Mouse (Mus musculus) C2C12 (cell line): ENCODE measurements around the gene Pik3c2g. TPM values are rescaled to one million over a fixed set of nuclear protein-coding genes. Genes with fewer than 3 reads are reported as not detected.

ENCODE experiments used
- H3K27me3 ChIP-seq: one replicate; pipeline ENCODE4 v1.6.1; 2011; ENCODE audit not compliant: control insufficient read depth, insufficient read depth, insufficient read length
- H3K36me3 ChIP-seq: one replicate; pipeline ENCODE4 v1.6.1; 2011; ENCODE audit not compliant: control insufficient read depth, insufficient read depth
- H3K4me3 ChIP-seq: one replicate; pipeline ENCODE4 v1.5.1; 2011; ENCODE audit warnings: mild to moderate bottlenecking, control low read depth; ENCODE audit not compliant: poor library complexity, insufficient read depth, severe bottlenecking
- H3K79me2 ChIP-seq: one replicate; pipeline ENCODE4 v1.6.1; 2011; ENCODE audit not compliant: control insufficient read depth, insufficient read depth
- H3K79me3 ChIP-seq: one replicate; pipeline ENCODE4 v1.6.1; 2011; ENCODE audit warnings: low read depth, control low read depth
- H3ac ChIP-seq: one replicate; pipeline ENCODE3; 2011; ENCODE audit warnings: low read depth; ENCODE audit not compliant: control insufficient read depth, insufficient read length
- CEBPB ChIP-seq: IDR thresholded peaks from one replicate; pipeline ENCODE4 v1.6.1; 2011; ENCODE audit warnings: low read depth, mild to moderate bottlenecking, control low read depth, moderate library complexity
- CTCF ChIP-seq: IDR thresholded peaks from one replicate; pipeline ENCODE4 v1.5.1; 2011; ENCODE audit not compliant: control insufficient read depth, insufficient read depth, insufficient read length
- FOSL1 ChIP-seq: IDR thresholded peaks from one replicate; pipeline ENCODE4 v1.8.0; 2011; ENCODE audit warnings: mild to moderate bottlenecking, low read length; ENCODE audit not compliant: poor library complexity, insufficient read depth, severe bottlenecking
- MAX ChIP-seq: IDR thresholded peaks from one replicate; pipeline ENCODE4 v1.6.1; 2011; ENCODE audit warnings: mild to moderate bottlenecking, control low read depth
- MYOD1 ChIP-seq: IDR thresholded peaks from one replicate; pipeline ENCODE4 v1.6.1; 2011; ENCODE audit warnings: low read depth; ENCODE audit not compliant: control insufficient read depth, insufficient read length
- MYOG ChIP-seq: IDR thresholded peaks from one replicate; pipeline ENCODE4 v1.6.1; 2011; ENCODE audit not compliant: control insufficient read depth, insufficient read length; ENCODE audit errors: extremely low read depth
- USF1 ChIP-seq: IDR thresholded peaks from one replicate; pipeline ENCODE4 v1.6.1; 2011; ENCODE audit warnings: low read depth, mild to moderate bottlenecking, control low read depth, moderate library complexity
- polyA plus RNA-seq: library from polyadenylated mRNA; unstranded; fragments of >200 nt; fragmentation: generic; extraction: Trizol; gene quantifications from one replicate; pipeline ENCODE4 v1.2.1, GENCODE M21; 2012; ENCODE audit warnings: missing spikeins

The Pik3c2g gene
- polyA plus RNA-seq, 1 experiment, result not detected

GRCm38 (mm10) chr6:139963775-139964174 lies 376.8 kb downstream of the Pik3c2g start:
- no peak overlapping the region for H3K4me3 ChIP-seq
- no peaks in the 10 kb centered on the region for H3K79me2 ChIP-seq
- no peaks in the 10 kb centered on the region for H3K36me3 ChIP-seq
- no peaks in the 10 kb centered on the region for H3K79me3 ChIP-seq
- TF ChIP-seq CTCF, result no peak
- TF ChIP-seq CEBPB, result no peak
- no peak for TF ChIP-seq MYOG
- no peak for TF ChIP-seq MYOD1
- TF ChIP-seq FOSL1, result no peak
- no peak for TF ChIP-seq MAX
- TF ChIP-seq USF1, result no peak
- no peaks in the 10 kb centered on the region for H3K27me3 ChIP-seq
- no peak overlapping the region for H3ac ChIP-seq

DNA sequence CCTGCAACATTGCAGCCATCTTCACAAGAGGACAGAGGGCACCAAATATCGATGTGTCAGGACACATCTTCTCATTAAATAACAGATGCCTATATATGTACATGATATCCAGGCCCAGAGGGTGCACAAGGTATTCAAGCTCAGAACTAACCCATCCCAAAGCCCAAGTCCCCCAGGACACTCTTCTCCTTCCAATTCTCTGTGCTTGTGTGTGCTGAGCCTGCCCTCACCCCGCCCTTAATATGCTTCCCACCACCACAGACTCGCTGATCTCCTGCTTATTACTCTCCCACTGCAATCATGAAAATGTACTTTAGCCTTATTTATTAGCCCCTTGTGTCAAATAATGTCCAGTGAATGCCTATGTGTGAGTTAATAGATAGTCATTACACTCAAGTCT lies 377.9 kb downstream of the Pik3c2g start:
- Histone ChIP-seq H3K79me3 (no peaks in the 10 kb centered on the region), H3K27me3 (no peaks in the 10 kb centered on the region), H3K4me3 (no peak overlapping the region), H3K36me3 (no peaks in the 10 kb centered on the region), H3K79me2 (no peaks in the 10 kb centered on the region), H3ac (no peak overlapping the region)
- TF ChIP-seq USF1 (no peak), MAX (no peak), MYOD1 (no peak), MYOG (no peak), CTCF (no peak), FOSL1 (no peak), CEBPB (no peak)

DNA sequence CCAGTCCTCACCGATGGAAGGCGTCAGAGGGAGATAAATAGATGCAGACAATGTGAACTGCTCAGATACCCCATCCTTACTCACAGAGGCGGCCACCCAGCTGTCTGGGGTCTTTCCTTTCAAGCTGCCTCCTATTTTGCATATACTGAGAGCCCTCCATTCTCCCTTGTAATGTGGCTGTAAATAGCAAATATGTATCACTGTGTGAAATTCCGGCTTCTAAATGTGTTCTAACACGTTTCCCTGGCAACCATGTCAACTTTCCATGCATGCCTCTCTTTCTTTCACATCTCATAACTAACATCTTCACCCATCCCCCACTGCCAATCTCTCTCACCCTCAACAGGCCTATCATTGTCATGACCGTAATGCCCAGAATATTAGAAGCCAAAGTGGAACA lies 379.7 kb downstream of the Pik3c2g start:
- Histone ChIP-seq H3K79me3 (no peaks in the 10 kb centered on the region), H3K27me3 (no peaks in the 10 kb centered on the region), H3ac (no peak overlapping the region), H3K4me3 (no peak overlapping the region), H3K36me3 (no peaks in the 10 kb centered on the region), H3K79me2 (no peaks in the 10 kb centered on the region)
- TF ChIP-seq CTCF (no peak), CEBPB (no peak), MYOD1 (no peak), FOSL1 (no peak), MYOG (no peak), MAX (no peak), USF1 (no peak)

- Histone ChIP-seq H3K79me2 (no peaks in the 10 kb centered on the region), H3K79me3 (no peaks in the 10 kb centered on the region), H3K4me3 (no peak overlapping the region), H3K27me3 (no peaks in the 10 kb centered on the region), H3ac (no peak overlapping the region), H3K36me3 (no peaks in the 10 kb centered on the region)
- TF ChIP-seq MAX (no peak), MYOG (no peak), CEBPB (no peak), MYOD1 (no peak), USF1 (no peak), CTCF (no peak), FOSL1 (no peak)
Observed at GRCm38 (mm10) chr6:139971608-139972298, 384.7 kb downstream of the Pik3c2g start.

GRCm38 (mm10) chr6:139974668-139975067 lies 387.6 kb downstream of the Pik3c2g start:
- no peak for TF ChIP-seq CTCF
- no peak for TF ChIP-seq MYOD1
- TF ChIP-seq CEBPB, result no peak
- no peak for TF ChIP-seq MAX
- no peak for TF ChIP-seq USF1
- no peak for TF ChIP-seq MYOG
- no peak for TF ChIP-seq FOSL1
- Histone ChIP-seq H3ac (no peak overlapping the region), H3K79me3 (no peaks in the 10 kb centered on the region), H3K27me3 (no peaks in the 10 kb centered on the region), H3K79me2 (no peaks in the 10 kb centered on the region), H3K4me3 (no peak overlapping the region), H3K36me3 (no peaks in the 10 kb centered on the region)

DNA sequence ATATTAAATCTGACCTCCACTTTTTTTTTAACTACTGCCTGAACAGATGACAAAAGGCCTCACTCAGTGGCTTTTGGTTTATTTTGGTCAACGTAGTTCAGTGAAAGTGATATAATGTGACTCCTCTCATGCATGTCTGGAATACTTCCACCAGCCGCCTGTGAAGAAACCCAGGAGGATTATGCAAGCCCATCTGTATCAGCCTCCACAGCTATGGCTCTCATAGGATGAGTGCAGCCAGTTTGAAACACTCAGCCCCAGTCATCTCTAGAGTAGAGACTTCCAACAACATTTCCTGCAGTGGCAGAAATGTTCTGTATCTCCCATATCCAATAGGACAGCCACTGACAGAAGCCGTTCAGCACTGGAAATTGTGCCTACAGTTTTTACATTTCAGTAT lies 391.1 kb downstream of the Pik3c2g start:
- no peak overlapping the region for H3K4me3 ChIP-seq
- H3K79me3 ChIP-seq, result no peaks in the 10 kb centered on the region
- TF ChIP-seq CTCF (no peak), CEBPB (no peak), MYOD1 (no peak)
- no peaks in the 10 kb centered on the region for H3K27me3 ChIP-seq
- H3K36me3 ChIP-seq, result no peaks in the 10 kb centered on the region
- no peaks in the 10 kb centered on the region for H3K79me2 ChIP-seq
- no peak overlapping the region for H3ac ChIP-seq
